In the genomic region with DNA sequence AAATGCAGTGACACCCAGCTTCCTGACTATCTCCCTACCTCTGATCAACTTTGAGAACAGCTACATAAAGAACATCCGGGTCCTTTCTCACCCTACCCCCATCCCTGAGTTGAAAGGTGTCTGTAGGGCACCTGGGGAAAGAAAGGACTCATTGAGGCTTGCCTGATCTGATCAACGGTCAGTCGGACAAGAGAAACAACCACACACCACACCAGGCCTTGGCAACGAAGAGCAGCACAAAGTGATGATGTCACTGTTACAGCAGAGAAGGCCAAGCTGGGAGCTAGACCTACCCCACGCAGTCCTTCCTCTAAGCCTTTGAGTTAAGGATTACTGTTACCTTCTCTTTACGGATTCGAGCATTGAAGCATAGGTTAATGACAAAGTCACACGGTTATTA, we compare ENCODE assay signal across 26 mouse cellular contexts. TPM values are rescaled to one million over a fixed set of nuclear protein-coding genes. Genes with fewer than 3 reads are reported as not detected.
DNase-seq lines count a peak whose midpoint lies in the region; ATAC-seq lines count a peak whose summit lies in the region.
"Had no signal": no experiment of that assay in that cellular context is flagged by ENCODE, and none has a peak within 500 bp of the region (broad histone marks: within the 10 kb centered on the region; RNA-seq: fewer than 3 reads in every experiment).

No protein-coding gene starts in this region.

- H3K27me3 ChIP-seq in forebrain, embryonic 14.5 days (replicated peaks; ENCODE audit: control insufficient read depth, insufficient read depth, low read length), result no peaks in the 10 kb centered on the region
- no peaks in the 10 kb centered on the region for H3K27me3 ChIP-seq in forebrain, embryonic 12.5 days
- H3K27me3 ChIP-seq in heart, embryonic 12.5 days (replicated peaks), result no peaks in the 10 kb centered on the region
- H3K27me3 ChIP-seq in heart, embryonic 15.5 days, result no peaks in the 10 kb centered on the region
- H3K27me3 ChIP-seq: embryonic facial prominence, embryonic 12.5 days; forebrain, embryonic 15.5 days; liver, embryonic 13.5 days; midbrain, embryonic 15.5 days; neural tube, embryonic 12.5 days had no signal

- DNase-seq in forebrain, embryonic 14.5 days (ENCODE audit: low spot score), result peak; percentile 23
- DNase-seq in heart, postnatal 14 days, result no peak
- DNase-seq in Muller cell, postnatal 12 days (ENCODE audit: inconsistent ontology term), result peak; percentile 89
- DNase-seq in adrenal gland, adult (ENCODE audit: inconsistent age in 2 of 2, low spot score in 1 of 2), result no peak
- no peak for DNase-seq in testis, postnatal 10 days (ENCODE audit: low spot score)
- DNase-seq: cerebellum, adult 18-20 months; cerebellum, postnatal 25 days; gastrocnemius, postnatal 10 days; layer of hippocampus, adult 9-11 months; liver, embryonic 13.5 days; thymus, postnatal 25 days had no signal

- no peak overlapping the region for H3K4me3 ChIP-seq in forebrain, embryonic 14.5 days (ENCODE audit: low read depth, low read length)
- H3K4me3 ChIP-seq in forebrain, embryonic 12.5 days (replicated peaks), result no peak overlapping the region
- no peak overlapping the region for H3K4me3 ChIP-seq in heart, embryonic 12.5 days
- no peak overlapping the region for H3K4me3 ChIP-seq in heart, embryonic 15.5 days
- H3K4me3 ChIP-seq: embryonic facial prominence, embryonic 12.5 days; forebrain, embryonic 15.5 days; liver, embryonic 13.5 days; megakaryocyte, embryonic 14.5 days; midbrain, embryonic 15.5 days; neural tube, embryonic 12.5 days had no signal

- no peak overlapping the region for H3K27ac ChIP-seq in forebrain, embryonic 14.5 days (ENCODE audit: low read depth, low read length)
- H3K27ac ChIP-seq in forebrain, embryonic 12.5 days, result no peak overlapping the region
- H3K27ac ChIP-seq in heart, embryonic 12.5 days (ENCODE audit: poor library complexity, severe bottlenecking), result peak overlapping the region; percentile 32; the same call in 1 of the 2 replicates
- H3K27ac ChIP-seq in heart, embryonic 15.5 days, result peak overlapping the region; percentile 53
- H3K27ac ChIP-seq: embryonic facial prominence, embryonic 12.5 days; forebrain, embryonic 15.5 days; kidney, postnatal 0 days; liver, embryonic 13.5 days; midbrain, embryonic 15.5 days; neural tube, embryonic 12.5 days had no signal

- H3K9me3 ChIP-seq in forebrain, embryonic 14.5 days (replicated peaks; ENCODE audit: control insufficient read depth, low read length), result no peaks in the 10 kb centered on the region
- H3K9me3 ChIP-seq in forebrain, embryonic 12.5 days, result no peaks in the 10 kb centered on the region
- no peaks in the 10 kb centered on the region for H3K9me3 ChIP-seq in heart, embryonic 12.5 days (replicated peaks)
- H3K9me3 ChIP-seq in heart, embryonic 15.5 days (replicated peaks), result no peaks in the 10 kb centered on the region
- H3K9me3 ChIP-seq: embryonic facial prominence, embryonic 12.5 days; forebrain, embryonic 15.5 days; liver, embryonic 13.5 days; megakaryocyte, embryonic 14.5 days; midbrain, embryonic 15.5 days; neural tube, embryonic 12.5 days had no signal

- WGBS in forebrain, embryonic 14.5 days, result 53% methylated on average over 8 of the region's 8 CpGs
- 60% methylated on average over 8 of the region's 8 CpGs for WGBS in forebrain, embryonic 12.5 days
- WGBS in heart, embryonic 12.5 days, result 74% methylated on average over 8 of the region's 8 CpGs
- WGBS in heart, embryonic 15.5 days, result 73% methylated on average over 8 of the region's 8 CpGs

- no peak overlapping the region for H3K9ac ChIP-seq in forebrain, embryonic 14.5 days (ENCODE audit: low read length)
- H3K9ac ChIP-seq in forebrain, embryonic 12.5 days, result no peak overlapping the region
- H3K9ac ChIP-seq in heart, embryonic 12.5 days, result no peak overlapping the region
- no peak overlapping the region for H3K9ac ChIP-seq in heart, embryonic 15.5 days
- H3K9ac ChIP-seq: embryonic facial prominence, embryonic 12.5 days; forebrain, embryonic 15.5 days; liver, embryonic 13.5 days; midbrain, embryonic 15.5 days; neural tube, embryonic 12.5 days had no signal

- no peaks in the 10 kb centered on the region for H3K36me3 ChIP-seq in forebrain, embryonic 14.5 days (ENCODE audit: control insufficient read depth, insufficient read depth, low read length)
- no peaks in the 10 kb centered on the region for H3K36me3 ChIP-seq in forebrain, embryonic 12.5 days (replicated peaks)
- no peaks in the 10 kb centered on the region for H3K36me3 ChIP-seq in heart, embryonic 12.5 days
- no peaks in the 10 kb centered on the region for H3K36me3 ChIP-seq in heart, embryonic 15.5 days
- H3K36me3 ChIP-seq: embryonic facial prominence, embryonic 12.5 days; forebrain, embryonic 15.5 days; liver, embryonic 13.5 days; midbrain, embryonic 15.5 days; neural tube, embryonic 12.5 days had no signal

- no peak overlapping the region for H3K4me2 ChIP-seq in forebrain, embryonic 14.5 days (ENCODE audit: low read length)
- H3K4me2 ChIP-seq in forebrain, embryonic 12.5 days, result no peak overlapping the region
- no peak overlapping the region for H3K4me2 ChIP-seq in heart, embryonic 12.5 days
- H3K4me2 ChIP-seq in heart, embryonic 15.5 days, result no peak overlapping the region
- H3K4me2 ChIP-seq: embryonic facial prominence, embryonic 12.5 days; forebrain, embryonic 15.5 days; liver, embryonic 13.5 days; midbrain, embryonic 15.5 days; neural tube, embryonic 12.5 days had no signal

- H3K4me1 ChIP-seq in forebrain, embryonic 14.5 days (ENCODE audit: control insufficient read depth, insufficient read depth, low read length), result no peaks in the 10 kb centered on the region
- H3K4me1 ChIP-seq in forebrain, embryonic 12.5 days, result peaks cover 3% of the 10 kb centered on the region; the same call in 1 of the 2 replicates
- peaks cover 60% of the 10 kb centered on the region for H3K4me1 ChIP-seq in heart, embryonic 12.5 days (replicated peaks)
- H3K4me1 ChIP-seq in heart, embryonic 15.5 days (replicated peaks), result peaks cover 59% of the 10 kb centered on the region
- H3K4me1 ChIP-seq: midbrain, embryonic 15.5 days; neural tube, embryonic 12.5 days had no signal

- intact Hi-C loops in heart, postnatal 14 days (cut with DNase I), result loop anchor here (2.0 kb wide), 1 partner anchor 35 kb away; no protein-coding TSS in a partner anchor

- ATAC-seq in forebrain, embryonic 14.5 days, result no peak
- ATAC-seq in forebrain, embryonic 12.5 days (ENCODE audit: low FRiP score), result no peak
- no peak for ATAC-seq in heart, embryonic 12.5 days (ENCODE audit: insufficient number of reproducible peaks, low FRiP score)
- ATAC-seq in heart, embryonic 15.5 days (replicated peaks; ENCODE audit: insufficient number of reproducible peaks, insufficient read depth, low FRiP score, low read depth), result no peak
- ATAC-seq: forebrain, embryonic 15.5 days; intestine, postnatal 0 days; midbrain, embryonic 15.5 days had no signal

RNA-seq across cellular contexts. Expression of a gene that starts 54.3 kb away (rescaled TPM):
- polyA plus RNA-seq in forebrain, embryonic 14.5 days (2014; fragmentation: Nextera tagmentation; extraction: Ambion mirVana), result not detected in 2 replicates
- not detected in 2 replicates for polyA plus RNA-seq in forebrain, embryonic 12.5 days (2016; fragmentation: Nextera tagmentation; extraction: Ambion mirVana)
- polyA plus RNA-seq in heart, embryonic 12.5 days (2016; fragmentation: Nextera tagmentation; extraction: Ambion mirVana), result not detected in 2 replicates
- total RNA-seq in heart, postnatal 14 days (2021), result not detected
- 0.15 TPM in 1 of 2 replicates, not detected in the other for polyA plus RNA-seq in heart, embryonic 15.5 days (2015; fragmentation: Nextera tagmentation; extraction: Ambion mirVana)
- total RNA-seq: adrenal gland, adult 18-20 months; adrenal gland, postnatal 4 days; gastrocnemius, postnatal 10 days; heart, adult 18-20 months had no signal
- polyA plus RNA-seq: embryonic facial prominence, embryonic 12.5 days; forebrain, embryonic 15.5 days; hindbrain, embryonic 11.5 days; intestine, postnatal 0 days; kidney, postnatal 0 days; large intestine, adult 2 months; liver, embryonic 13.5 days; midbrain, embryonic 15.5 days; neural tube, embryonic 12.5 days had no signal

Comparison
In these comparisons a context has a peak if more than half of its experiments do, and no peak if none do; other contexts are left out.
1. DNase-seq: peak in forebrain, embryonic 14.5 days (single experiment) and Muller cell, postnatal 12 days (single experiment); none in heart, postnatal 14 days (0 of 2), adrenal gland, adult (0 of 2) and testis, postnatal 10 days (single experiment).
2. H3K27ac ChIP-seq: peak in heart, embryonic 12.5 days (single experiment) and heart, embryonic 15.5 days (single experiment); none in forebrain, embryonic 14.5 days (single experiment) and forebrain, embryonic 12.5 days (single experiment).